Mouse (Mus musculus) midbrain, embryonic 16.5 days (tissue): Measurements from ENCODE around the gene Fmnl2. TPM values are rescaled to one million over a fixed set of nuclear protein-coding genes. Genes with fewer than 3 reads are reported as not detected.

Experiments used
- ATAC-seq: fragments of 200-750 bp; cut with Nextera tagmentation; 2 replicates; pipeline ENCODE4 v1.8.0; 2017; ENCODE audit warnings: moderate TSS enrichment
- H3K27ac ChIP-seq: fragments of 300-500 bp; sonication (generic); 2 replicates; pipeline ENCODE4 v1.5.1; 2014; ENCODE audit warnings: mild to moderate bottlenecking, low read length, mixed read lengths
- H3K27me3 ChIP-seq: fragments of 300-500 bp; sonication (generic); 2 replicates; pipeline ENCODE4 v1.6.1; 2014; ENCODE audit warnings: low read depth, low read length, mixed read lengths; ENCODE audit not compliant: control insufficient read depth, insufficient read depth
- H3K36me3 ChIP-seq: fragments of 300-500 bp; sonication (generic); 2 replicates; pipeline ENCODE4 v1.6.1; 2014; ENCODE audit warnings: mild to moderate bottlenecking, low read length, moderate library complexity, mixed read lengths; ENCODE audit not compliant: control insufficient read depth, insufficient read depth
- H3K4me1 ChIP-seq: fragments of 300-500 bp; sonication (generic); 2 replicates; pipeline ENCODE4 v1.6.1; 2014; ENCODE audit warnings: mild to moderate bottlenecking, low read length, mixed read lengths; ENCODE audit not compliant: control insufficient read depth, insufficient read depth
- H3K4me2 ChIP-seq: fragments of 300-500 bp; sonication (generic); 2 replicates; pipeline ENCODE4 v1.6.1; 2014; ENCODE audit warnings: mild to moderate bottlenecking, low read length, mixed read lengths
- H3K4me3 ChIP-seq: fragments of 300-500 bp; sonication (generic); 2 replicates; pipeline ENCODE4 v1.5.1; 2014; ENCODE audit warnings: low read depth, mild to moderate bottlenecking, low read length, moderate library complexity, mixed read lengths
- H3K9ac ChIP-seq: fragments of 300-500 bp; sonication (generic); 2 replicates; pipeline ENCODE4 v1.6.1; 2014; ENCODE audit warnings: low read depth, low read length, mixed read lengths
- H3K9me3 ChIP-seq: fragments of 300-500 bp; sonication (generic); replicated peaks from 2 replicates; pipeline ENCODE4 v1.6.1; 2014; ENCODE audit warnings: mild to moderate bottlenecking, low read length, mixed read lengths; ENCODE audit not compliant: control insufficient read depth, poor library complexity, severe bottlenecking
- WGBS: fragments of 180-500 bp; shearing (Covaris S2); extraction: QIAGEN DNeasy Blood & Tissue Kit; methylation state at CpG from one replicate; pipeline ENCODE4 v1.1.7; 2014; 5-methylcytosine and 5-hydroxymethylcytosine counted together
- polyA plus RNA-seq: library from polyadenylated mRNA; unstranded; fragments of >200 nt; fragmentation: Nextera tagmentation; extraction: Ambion mirVana; gene quantifications from 2 replicates; pipeline ENCODE4 v1.2.1, GENCODE M21; 2015

Gene Fmnl2
- polyA plus RNA-seq, 1 experiment from 2014 or later = 7.6 TPM

DNA sequence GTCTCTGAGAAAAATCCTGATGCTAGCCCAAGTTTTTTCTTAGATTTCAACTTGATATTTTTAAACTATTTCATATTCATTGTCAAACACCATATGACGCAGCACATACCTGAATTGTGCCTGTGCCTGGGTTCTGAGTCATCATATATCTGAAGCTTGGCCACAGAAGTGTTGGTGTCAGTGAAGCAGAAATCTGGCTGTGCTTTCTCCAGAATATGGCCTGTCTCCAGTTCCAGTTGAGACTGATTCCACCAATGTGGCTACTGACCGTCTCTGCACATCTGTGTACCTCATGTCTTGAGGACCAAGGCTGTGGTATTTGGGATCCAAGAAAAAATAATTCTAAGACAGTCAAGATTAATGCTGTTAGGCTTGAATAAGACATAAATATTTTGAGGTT, 199.6 kb downstream of the Fmnl2 start:
- ATAC-seq = no peak
- no peak overlapping the region for H3K4me2 ChIP-seq
- H3K27me3 ChIP-seq = no peaks in the 10 kb centered on the region
- no peaks in the 10 kb centered on the region; the same call in 1 of the 2 replicates for H3K4me1 ChIP-seq
- H3K9me3 ChIP-seq = no peaks in the 10 kb centered on the region
- 97% methylated on average over 2 of the region's 2 CpGs for WGBS
- no peak overlapping the region for H3K4me3 ChIP-seq
- H3K27ac ChIP-seq = no peak overlapping the region
- no peak overlapping the region for H3K9ac ChIP-seq
- peaks cover 7% of the 10 kb centered on the region; the same call in 1 of the 2 replicates for H3K36me3 ChIP-seq

GRCm38 (mm10) chr2:53061363-53062000, 203.8 kb downstream of the Fmnl2 start:
- no peak overlapping the region for H3K4me3 ChIP-seq
- H3K27me3 ChIP-seq = no peaks in the 10 kb centered on the region
- H3K36me3 ChIP-seq = peaks cover 1% of the 10 kb centered on the region; the same call in 1 of the 2 replicates
- H3K4me1 ChIP-seq = no peaks in the 10 kb centered on the region; the same call in 1 of the 2 replicates
- H3K4me2 ChIP-seq = no peak overlapping the region
- ATAC-seq = no peak
- H3K27ac ChIP-seq = no peak overlapping the region
- no peaks in the 10 kb centered on the region for H3K9me3 ChIP-seq
- 81% methylated on average over 9 of the region's 9 CpGs for WGBS
- H3K9ac ChIP-seq = no peak overlapping the region

- Histone ChIP-seq H3K27ac (no peak overlapping the region), H3K4me1 (no peaks in the 10 kb centered on the region), H3K36me3 (no peaks in the 10 kb centered on the region), H3K27me3 (no peaks in the 10 kb centered on the region), H3K4me2 (no peak overlapping the region), H3K4me3 (no peak overlapping the region), H3K9ac (no peak overlapping the region), H3K9me3 (no peaks in the 10 kb centered on the region)
- no peak for ATAC-seq
- 96% methylated on average over 2 of the region's 2 CpGs for WGBS
Measured at GRCm38 (mm10) chr2:53066973-53067372, 209.3 kb downstream of the Fmnl2 start.

- Histone ChIP-seq H3K9ac (no peak overlapping the region), H3K9me3 (no peaks in the 10 kb centered on the region), H3K4me3 (no peak overlapping the region), H3K27ac (no peak overlapping the region), H3K27me3 (no peaks in the 10 kb centered on the region), H3K4me2 (no peak overlapping the region), H3K36me3 (no peaks in the 10 kb centered on the region), H3K4me1 (no peaks in the 10 kb centered on the region)
- WGBS = 7% methylated on average over 1 of the region's 1 CpGs
- ATAC-seq = 0 out of 2 replicates have a peak, but pooled peaks have one; percentile 56
Measured at GRCm38 (mm10) chr2:53070607-53071006, 212.9 kb downstream of the Fmnl2 start.

GRCm38 (mm10) chr2:53079693-53080286, 222.1 kb downstream of the Fmnl2 start:
- 94% methylated on average over 2 of the region's 2 CpGs for WGBS
- H3K27me3 ChIP-seq = no peaks in the 10 kb centered on the region

GRCm38 (mm10) chr2:53082045-53082444, 224.4 kb downstream of the Fmnl2 start:
- peak; percentile 46; the same call in 1 of the 2 replicates for ATAC-seq
- no peak overlapping the region for H3K27ac ChIP-seq

More at GRCm38 (mm10) chr2:53079693-53080286, 222.1 kb downstream of the Fmnl2 start:
- H3K9ac ChIP-seq = no peak overlapping the region
- peaks cover 6% of the 10 kb centered on the region for H3K4me1 ChIP-seq
- no peak overlapping the region for H3K4me2 ChIP-seq
- H3K27ac ChIP-seq = no peak overlapping the region
- no peaks in the 10 kb centered on the region for H3K36me3 ChIP-seq
- H3K9me3 ChIP-seq = no peaks in the 10 kb centered on the region
- ATAC-seq = no peak
- no peak overlapping the region for H3K4me3 ChIP-seq

GRCm38 (mm10) chr2:53082501-53082900, 224.8 kb downstream of the Fmnl2 start:
- peak; percentile 55 for ATAC-seq
- Histone ChIP-seq H3K27me3 (no peaks in the 10 kb centered on the region), H3K27ac (no peak overlapping the region), H3K4me1 (peaks cover 6% of the 10 kb centered on the region), H3K9ac (no peak overlapping the region), H3K4me3 (no peak overlapping the region), H3K36me3 (no peaks in the 10 kb centered on the region), H3K9me3 (no peaks in the 10 kb centered on the region), H3K4me2 (no peak overlapping the region)
- WGBS = 57% methylated on average over 5 of the region's 5 CpGs

More at GRCm38 (mm10) chr2:53082045-53082444, 224.4 kb downstream of the Fmnl2 start:
- no peaks in the 10 kb centered on the region for H3K27me3 ChIP-seq
- no peaks in the 10 kb centered on the region for H3K36me3 ChIP-seq
- H3K4me3 ChIP-seq = no peak overlapping the region
- H3K4me1 ChIP-seq = peaks cover 6% of the 10 kb centered on the region
- H3K9ac ChIP-seq = no peak overlapping the region
- 77% methylated on average over 4 of the region's 4 CpGs for WGBS
- H3K9me3 ChIP-seq = no peaks in the 10 kb centered on the region
- no peak overlapping the region for H3K4me2 ChIP-seq

DNA sequence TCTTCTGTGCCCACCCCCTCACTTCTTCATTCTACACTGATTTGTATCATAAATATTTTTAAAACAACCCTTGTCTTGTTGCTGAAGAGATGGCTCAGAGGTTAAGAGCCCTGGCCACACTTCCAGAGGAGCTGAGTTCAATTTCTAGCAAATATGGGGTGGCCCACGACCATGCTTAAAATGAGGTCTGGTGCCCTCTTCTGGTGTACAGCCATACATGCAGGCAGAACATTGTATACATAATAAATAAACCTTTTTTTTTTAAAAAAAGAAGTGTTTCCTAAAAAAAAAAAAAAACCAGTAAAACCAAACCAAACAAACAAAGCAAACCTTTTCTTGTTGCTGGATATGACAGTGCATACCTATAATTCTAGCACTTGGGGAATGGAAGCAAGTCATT, 225.6 kb downstream of the Fmnl2 start:
- Histone ChIP-seq H3K4me3 (no peak overlapping the region), H3K9ac (no peak overlapping the region), H3K27me3 (no peaks in the 10 kb centered on the region), H3K4me1 (peaks cover 6% of the 10 kb centered on the region), H3K27ac (no peak overlapping the region), H3K9me3 (no peaks in the 10 kb centered on the region), H3K36me3 (no peaks in the 10 kb centered on the region), H3K4me2 (no peak overlapping the region)
- WGBS = 35% methylated on average over 1 of the region's 1 CpGs
- ATAC-seq = no peak

DNA sequence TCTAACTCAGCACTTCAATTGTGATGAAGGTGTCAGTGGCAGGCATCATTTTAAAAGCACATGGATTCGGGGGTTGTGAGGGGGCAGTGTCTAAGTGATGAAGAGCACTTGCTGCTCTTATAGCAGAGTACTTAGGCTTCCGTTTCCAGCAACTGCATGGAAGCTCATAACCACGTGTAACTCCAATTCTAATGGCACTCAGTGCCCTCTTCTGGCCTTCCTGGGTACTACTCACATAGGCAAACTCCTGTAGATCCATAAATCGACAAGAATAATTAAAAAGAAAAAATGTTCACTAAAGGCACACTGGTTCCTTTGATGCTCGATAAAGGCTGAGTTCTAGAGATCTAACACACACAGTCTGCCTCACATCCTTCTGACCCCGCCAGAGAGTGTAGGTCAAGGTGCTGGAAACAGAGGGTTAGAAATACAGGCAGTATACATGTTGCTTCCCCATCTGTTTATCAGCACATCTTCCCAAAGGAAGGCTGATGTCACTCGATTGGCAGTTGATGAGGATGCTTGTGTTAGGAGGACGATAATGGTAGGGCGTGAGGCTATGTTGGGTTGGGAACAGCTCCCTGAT, 228.1 kb downstream of the Fmnl2 start:
- WGBS = 54% methylated on average over 9 of the region's 9 CpGs
- no peaks in the 10 kb centered on the region for H3K36me3 ChIP-seq
- no peak overlapping the region for H3K9ac ChIP-seq
- H3K4me2 ChIP-seq = no peak overlapping the region
- H3K4me3 ChIP-seq = no peak overlapping the region
- H3K27ac ChIP-seq = no peak overlapping the region
- no peaks in the 10 kb centered on the region for H3K9me3 ChIP-seq
- peaks cover 6% of the 10 kb centered on the region for H3K4me1 ChIP-seq
- 0 out of 2 replicates have a peak, but pooled peaks have one; percentile 19 for ATAC-seq
- H3K27me3 ChIP-seq = no peaks in the 10 kb centered on the region
